Mouse (Mus musculus) ovary, adult 18-20 months (tissue): ENCODE results near the gene Gabpb2.

Experiments
- DNase-seq: peaks from one replicate; pipeline ENCODE4 v3.0.0; 2022; ENCODE audit warnings: low spot score, mixed read lengths

Gabpb2 gene

GRCm38 (mm10) chr3:95217255-95218134 lies at the start of gene Gabpb2:
Gabpb2 (minus strand) TSS chr3:95217916.
- DNase-seq, result peak; percentile 91

GRCm38 (mm10) chr3:95266052-95266451 lies 48.3 kb upstream of the Gabpb2 start:
- no peak for DNase-seq

GRCm38 (mm10) chr3:95264724-95265123 lies 47.0 kb upstream of the Gabpb2 start:
- no peak for DNase-seq

- no peak for DNase-seq
Measured at GRCm38 (mm10) chr3:95263089-95263739, 45.5 kb upstream of the Gabpb2 start.

GRCm38 (mm10) chr3:95261975-95262374 lies 44.3 kb upstream of the Gabpb2 start:
- no peak for DNase-seq

- DNase-seq, result no peak
Measured at GRCm38 (mm10) chr3:95256931-95257330, 39.2 kb upstream of the Gabpb2 start.

GRCm38 (mm10) chr3:95250783-95251424 lies 33.2 kb upstream of the Gabpb2 start, which contains the start of gene Bnipl:
Bnipl (minus strand) TSS chr3:95251193.
- DNase-seq, result no peak

- no peak for DNase-seq
Measured at GRCm38 (mm10) chr3:95250361-95250760, 32.6 kb upstream of the Gabpb2 start.

- no peak for DNase-seq
Measured at GRCm38 (mm10) chr3:95247660-95248336, 30.1 kb upstream of the Gabpb2 start.

GRCm38 (mm10) chr3:95246465-95247231 lies 28.9 kb upstream of the Gabpb2 start:
- DNase-seq, result peak; percentile 66

- no peak for DNase-seq
Measured at GRCm38 (mm10) chr3:95243086-95243485, 25.4 kb upstream of the Gabpb2 start.

- DNase-seq, result no peak
Measured at GRCm38 (mm10) chr3:95241498-95241897, 23.8 kb upstream of the Gabpb2 start, which contains the start of gene Gm128. Gm128 (minus strand) TSS chr3:95241598.

GRCm38 (mm10) chr3:95240900-95241299 lies 23.2 kb upstream of the Gabpb2 start:
- DNase-seq, result no peak

- DNase-seq, result no peak
Measured at GRCm38 (mm10) chr3:95239971-95240370, 22.3 kb upstream of the Gabpb2 start.

GRCm38 (mm10) chr3:95239022-95239421 lies 21.3 kb upstream of the Gabpb2 start:
- DNase-seq, result no peak

- DNase-seq, result no peak
Measured at GRCm38 (mm10) chr3:95237541-95238099, 19.9 kb upstream of the Gabpb2 start.

- DNase-seq, result no peak
Measured at GRCm38 (mm10) chr3:95235386-95236301, 17.9 kb upstream of the Gabpb2 start.

- no peak for DNase-seq
Measured at GRCm38 (mm10) chr3:95233303-95233980, 15.7 kb upstream of the Gabpb2 start.

GRCm38 (mm10) chr3:95232771-95233170 lies 15.1 kb upstream of the Gabpb2 start:
- DNase-seq, result peak; percentile 77
